Mouse (Mus musculus) embryonic fibroblast, embryonic 13.5 days (primary cell): ENCODE measurements at regions not wholly inside any gene's neighbourhood (a gene's known extent, or its start where the extent isn't known, plus 50 kb on each side); places are given as distances from the start of the nearest gene placed in this dataset.

Source experiments
- CTCF ChIP-seq: IDR thresholded peaks from 2 replicates; pipeline ENCODE4 v1.5.1; 2011; ENCODE audit warnings: mild to moderate bottlenecking, control low read depth, low read length, moderate library complexity, borderline replicate concordance; ENCODE audit not compliant: insufficient read depth
- POLR2A ChIP-seq: IDR thresholded peaks from 2 replicates; pipeline ENCODE4 v1.6.1; 2011; ENCODE audit warnings: low read depth, mild to moderate bottlenecking, control low read depth, low read length, moderate library complexity

DNA sequence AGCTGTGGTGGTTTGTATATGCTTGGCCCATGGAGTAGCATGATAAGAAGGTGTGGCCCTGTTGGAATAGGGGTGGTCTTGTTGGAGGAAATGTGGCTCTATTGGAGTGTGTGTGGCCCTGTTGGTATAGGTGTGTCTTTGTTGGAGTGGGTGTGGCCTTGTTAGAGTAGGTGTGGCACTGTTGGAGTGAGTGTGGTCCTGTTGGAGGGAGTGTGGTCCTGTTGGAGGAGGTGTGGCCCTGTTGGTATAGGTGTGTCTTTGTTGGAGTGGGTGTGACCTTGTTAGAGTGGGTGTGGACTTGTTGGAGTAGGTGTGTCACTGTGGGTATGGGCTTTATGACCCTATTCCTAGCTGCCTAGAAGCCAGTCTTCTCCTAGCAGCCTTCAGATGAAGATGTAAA, 64.6 kb upstream of the Gm26897 start:
- TF ChIP-seq CTCF (no peak), POLR2A (no peak)
